Mouse (Mus musculus): ENCODE results near the gene Aurka.

Aurka gene

GRCm38 (mm10) chr2:172328248-172328647 lies 42.1 kb downstream of the Aurka start:
- no peak for DNase-seq (ENCODE audit: low spot score)

DNA sequence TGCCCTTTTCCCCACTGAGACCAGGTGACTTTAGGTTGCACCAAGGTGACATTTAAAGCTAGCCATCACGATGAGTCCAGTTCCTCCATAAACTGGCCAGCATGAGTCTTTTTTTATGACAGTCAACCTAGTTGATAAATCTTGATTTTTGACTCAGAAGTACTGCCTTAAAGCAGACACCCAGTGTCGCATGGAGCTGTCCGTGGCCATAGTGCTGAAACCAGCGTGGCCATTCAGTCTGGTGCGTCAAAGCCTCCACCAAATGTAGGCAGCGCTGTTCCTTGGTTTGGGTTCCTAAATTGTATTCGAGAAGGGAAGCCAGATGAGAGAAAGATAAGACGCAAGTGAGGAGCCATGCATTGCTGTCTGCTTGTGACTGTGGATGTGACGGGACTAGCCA lies 49.5 kb downstream of the Aurka start:
- DNase-seq (ENCODE audit: low spot score): no peak

GRCm38 (mm10) chr2:172311731-172312130 lies 58.6 kb downstream of the Aurka start:
- DNase-seq (ENCODE audit: low spot score): no peak

DNA sequence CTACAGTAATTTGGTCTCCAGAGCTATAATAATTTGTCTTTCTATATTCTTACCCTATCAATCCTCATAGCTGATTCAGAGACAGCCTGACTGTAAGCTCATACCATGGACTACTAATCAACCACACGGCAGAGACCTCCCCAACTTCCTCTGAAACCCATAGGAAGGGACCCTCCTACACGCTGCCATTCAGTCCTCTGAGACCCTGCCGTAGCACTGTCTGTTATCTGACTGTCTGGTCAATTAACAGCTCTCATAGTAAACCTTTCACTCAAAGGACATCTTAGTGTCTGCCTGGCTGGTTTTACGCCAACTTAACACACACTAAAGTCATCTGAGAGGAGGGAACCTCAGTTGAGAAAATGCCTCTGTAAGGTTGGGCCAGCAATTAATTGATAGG lies 63.8 kb downstream of the Aurka start:
- no peak for DNase-seq (ENCODE audit: low spot score)
